Mouse (Mus musculus) spleen, adult 2 months (tissue): ENCODE measurements around the gene Aspg.

Experiments used
- CTCF ChIP-seq: fragments of 200-500 bp; IDR thresholded peaks from 2 replicates; pipeline ENCODE4 v1.5.1; 2011; ENCODE audit warnings: mild to moderate bottlenecking, inconsistent platforms; ENCODE audit not compliant: insufficient read depth, insufficient read length, insufficient replicate concordance; ENCODE audit errors: extremely low read depth
- POLR2A ChIP-seq: fragments of 200-500 bp; IDR thresholded peaks from 2 replicates; pipeline ENCODE4 v1.6.1; 2011; ENCODE audit warnings: low read depth, low read length, inconsistent platforms

GRCm38 (mm10) chr12:112164840-112165219 lies 58.4 kb downstream of the Aspg start:
- TF ChIP-seq CTCF, result no peak
- no peak for TF ChIP-seq POLR2A
